Mouse (Mus musculus): ENCODE data around the gene Slc25a25. TPM values are rescaled to one million over a fixed set of nuclear protein-coding genes. Genes with fewer than 3 reads are reported as not detected.

Gene Slc25a25
- polyA plus RNA-seq, 1 experiment from 2014 or later, result 9.6 TPM

GRCm38 (mm10) chr2:32427720-32428119, 23.5 kb downstream of the Slc25a25 start:
- no peak overlapping the region for H3K9ac ChIP-seq
- H3K27me3 ChIP-seq, result no peaks in the 10 kb centered on the region
- H3K4me1 ChIP-seq (replicated peaks), result peaks cover 66% of the 10 kb centered on the region
- WGBS (ENCODE audit: insufficient replicate concordance), result 66% methylated on average over 5 of the region's 5 CpGs
- no peak for ATAC-seq (ENCODE audit: insufficient read depth)
- no peak overlapping the region for H3K27ac ChIP-seq (replicated peaks)
- H3K36me3 ChIP-seq (replicated peaks), result no peaks in the 10 kb centered on the region
- H3K9me3 ChIP-seq (replicated peaks), result no peaks in the 10 kb centered on the region
- H3K4me2 ChIP-seq, result no peak overlapping the region
- H3K4me3 ChIP-seq (replicated peaks), result no peak overlapping the region

GRCm38 (mm10) chr2:32426141-32426540, 25.1 kb downstream of the Slc25a25 start:
- Histone ChIP-seq H3K27me3 (no peaks in the 10 kb centered on the region), H3K36me3 (replicated peaks) (peaks cover 7% of the 10 kb centered on the region), H3K27ac (replicated peaks) (no peak overlapping the region), H3K9me3 (replicated peaks) (no peaks in the 10 kb centered on the region), H3K9ac (no peak overlapping the region), H3K4me1 (replicated peaks) (peaks cover 76% of the 10 kb centered on the region), H3K4me2 (no peak overlapping the region), H3K4me3 (replicated peaks) (no peak overlapping the region)
- WGBS (ENCODE audit: insufficient replicate concordance), result 91% methylated on average over 1 of the region's 1 CpGs
- no peak for ATAC-seq (ENCODE audit: insufficient read depth)

- 77% methylated on average over 5 of the region's 5 CpGs for WGBS (ENCODE audit: insufficient replicate concordance)
- no peak for ATAC-seq (ENCODE audit: insufficient read depth)
- Histone ChIP-seq H3K9me3 (replicated peaks) (no peaks in the 10 kb centered on the region), H3K4me2 (no peak overlapping the region), H3K9ac (no peak overlapping the region), H3K27ac (replicated peaks) (no peak overlapping the region), H3K4me1 (replicated peaks) (peaks cover 75% of the 10 kb centered on the region), H3K27me3 (no peaks in the 10 kb centered on the region), H3K4me3 (replicated peaks) (no peak overlapping the region), H3K36me3 (replicated peaks) (peaks cover 13% of the 10 kb centered on the region)
Measured at GRCm38 (mm10) chr2:32425568-32425967, 25.7 kb downstream of the Slc25a25 start.

DNA sequence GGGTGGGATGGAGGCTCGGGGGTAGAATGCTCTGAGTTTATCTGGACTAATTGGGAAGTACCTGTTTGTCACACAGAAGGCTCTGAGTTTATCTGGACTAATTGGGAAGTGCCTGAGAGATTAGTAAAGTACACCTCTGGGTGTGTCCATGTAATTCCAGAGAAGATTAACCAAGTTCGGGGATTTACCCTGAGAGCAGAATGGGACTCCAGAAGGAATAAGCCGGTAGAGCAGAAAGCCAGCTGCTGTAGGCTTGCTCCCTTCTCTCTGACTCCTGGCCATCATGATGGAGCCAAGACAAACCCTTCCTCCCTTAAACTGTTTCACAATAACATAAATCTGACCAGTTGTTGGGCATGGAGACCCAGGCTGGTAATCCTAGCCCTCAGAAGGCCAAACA, 26.4 kb downstream of the Slc25a25 start:
- H3K4me1 ChIP-seq (replicated peaks), result peaks cover 80% of the 10 kb centered on the region
- H3K27me3 ChIP-seq, result no peaks in the 10 kb centered on the region
- H3K9me3 ChIP-seq (replicated peaks), result no peaks in the 10 kb centered on the region
- no peak overlapping the region for H3K4me3 ChIP-seq (replicated peaks)
- ATAC-seq (ENCODE audit: insufficient read depth), result no peak
- peak overlapping the region; percentile 63; the same call in 1 of the 2 replicates for H3K4me2 ChIP-seq
- peak overlapping the region; percentile 55 for H3K27ac ChIP-seq (replicated peaks)
- WGBS (ENCODE audit: insufficient replicate concordance), result 49% methylated on average over 3 of the region's 3 CpGs
- no peak overlapping the region for H3K9ac ChIP-seq
- peaks cover 20% of the 10 kb centered on the region for H3K36me3 ChIP-seq (replicated peaks)

- Histone ChIP-seq H3K4me1 (replicated peaks) (peaks cover 74% of the 10 kb centered on the region), H3K27ac (replicated peaks) (peak overlapping the region; percentile 73), H3K27me3 (no peaks in the 10 kb centered on the region), H3K9me3 (replicated peaks) (no peaks in the 10 kb centered on the region), H3K9ac (peak overlapping the region; percentile 33), H3K4me3 (replicated peaks) (peak overlapping the region; percentile 48), H3K4me2 (peak overlapping the region; percentile 63), H3K36me3 (replicated peaks) (peaks cover 31% of the 10 kb centered on the region)
- ATAC-seq (ENCODE audit: insufficient read depth), result peak; percentile 84
- 14% methylated on average over 14 of the region's 14 CpGs for WGBS (ENCODE audit: insufficient replicate concordance)
Measured at GRCm38 (mm10) chr2:32423481-32424331, 27.5 kb downstream of the Slc25a25 start.

GRCm38 (mm10) chr2:32421851-32422251, 29.4 kb downstream of the Slc25a25 start:
- peaks cover 66% of the 10 kb centered on the region for H3K4me1 ChIP-seq (replicated peaks)

GRCm38 (mm10) chr2:32420647-32421046, 30.6 kb downstream of the Slc25a25 start:
- ATAC-seq (ENCODE audit: insufficient read depth), result no peak
- no peak overlapping the region; the same call in 1 of the 2 replicates for H3K9ac ChIP-seq
- H3K27me3 ChIP-seq, result no peaks in the 10 kb centered on the region
- no peaks in the 10 kb centered on the region for H3K9me3 ChIP-seq (replicated peaks)
- no peak overlapping the region for H3K27ac ChIP-seq (replicated peaks)
- 70% methylated on average over 6 of the region's 6 CpGs for WGBS (ENCODE audit: insufficient replicate concordance)
- H3K36me3 ChIP-seq (replicated peaks), result peaks cover 60% of the 10 kb centered on the region
- no peak overlapping the region for H3K4me2 ChIP-seq
- H3K4me1 ChIP-seq (replicated peaks), result peaks cover 62% of the 10 kb centered on the region
- H3K4me3 ChIP-seq (replicated peaks), result no peak overlapping the region

More at GRCm38 (mm10) chr2:32421851-32422251, 29.4 kb downstream of the Slc25a25 start:
- no peak overlapping the region for H3K27ac ChIP-seq (replicated peaks)
- no peaks in the 10 kb centered on the region for H3K27me3 ChIP-seq
- no peak overlapping the region for H3K4me3 ChIP-seq (replicated peaks)
- peaks cover 48% of the 10 kb centered on the region for H3K36me3 ChIP-seq (replicated peaks)
- H3K9ac ChIP-seq, result no peak overlapping the region
- no peak for ATAC-seq (ENCODE audit: insufficient read depth)
- H3K4me2 ChIP-seq, result 0 out of 2 replicates have a peak overlapping the region, but pooled peaks have one; percentile 63
- 77% methylated on average over 6 of the region's 6 CpGs for WGBS (ENCODE audit: insufficient replicate concordance)
- H3K9me3 ChIP-seq (replicated peaks), result no peaks in the 10 kb centered on the region

GRCm38 (mm10) chr2:32420066-32420608, 31.1 kb downstream of the Slc25a25 start:
- Histone ChIP-seq H3K9ac (no peak overlapping the region; the same call in 1 of the 2 replicates), H3K27ac (replicated peaks) (peak overlapping the region; percentile 29), H3K4me2 (no peak overlapping the region), H3K27me3 (no peaks in the 10 kb centered on the region), H3K9me3 (replicated peaks) (no peaks in the 10 kb centered on the region), H3K36me3 (replicated peaks) (peaks cover 65% of the 10 kb centered on the region), H3K4me3 (replicated peaks) (no peak overlapping the region), H3K4me1 (replicated peaks) (peaks cover 57% of the 10 kb centered on the region)
- no peak for ATAC-seq (ENCODE audit: insufficient read depth)
- WGBS (ENCODE audit: insufficient replicate concordance), result 77% methylated on average over 12 of the region's 12 CpGs

GRCm38 (mm10) chr2:32419359-32419758, 31.9 kb downstream of the Slc25a25 start:
- H3K4me2 ChIP-seq, result no peak overlapping the region
- 80% methylated on average over 3 of the region's 3 CpGs for WGBS (ENCODE audit: insufficient replicate concordance)
- H3K4me1 ChIP-seq (replicated peaks), result peaks cover 49% of the 10 kb centered on the region
- peaks cover 72% of the 10 kb centered on the region for H3K36me3 ChIP-seq (replicated peaks)
- H3K27ac ChIP-seq (replicated peaks), result peak overlapping the region; percentile 71
- no peak overlapping the region for H3K4me3 ChIP-seq (replicated peaks)
- peak; percentile 42 for ATAC-seq (ENCODE audit: insufficient read depth)
- no peak overlapping the region for H3K9ac ChIP-seq
- no peaks in the 10 kb centered on the region for H3K9me3 ChIP-seq (replicated peaks)
- H3K27me3 ChIP-seq, result no peaks in the 10 kb centered on the region

DNA sequence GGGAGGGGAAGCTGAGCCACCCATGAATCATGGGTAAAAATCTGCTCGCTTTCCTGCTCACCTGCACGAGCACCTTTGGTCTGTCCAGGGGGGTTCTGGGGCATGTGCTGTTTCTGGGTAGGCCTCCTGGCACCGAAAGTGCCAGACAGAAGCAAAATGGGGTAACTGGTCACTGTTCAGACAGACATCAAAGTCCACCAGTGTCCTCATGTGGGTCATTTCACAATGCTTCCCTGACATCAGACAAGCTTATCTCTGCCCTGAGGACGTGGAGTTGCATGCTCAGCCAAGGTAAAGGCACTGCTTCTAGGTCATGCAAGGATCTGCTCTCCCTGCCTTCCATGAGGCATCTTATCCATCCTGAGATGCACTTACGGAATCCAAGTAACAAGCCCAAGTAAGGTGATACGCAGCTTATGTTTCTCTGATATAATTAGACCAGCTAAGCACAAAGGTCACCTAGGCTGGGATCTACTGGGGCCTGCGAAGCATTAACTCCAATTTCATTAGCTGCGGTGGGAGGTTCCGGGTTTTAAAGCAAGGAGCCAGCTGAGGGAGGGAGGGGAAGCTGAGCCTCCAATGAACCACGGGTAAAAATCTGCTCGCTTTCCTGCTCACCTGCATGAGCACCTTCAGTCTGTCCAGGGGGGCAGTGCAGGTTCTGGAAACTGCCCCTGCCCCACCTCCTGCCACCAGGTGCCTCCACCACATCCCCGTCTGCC, 32.7 kb downstream of the Slc25a25 start:
- peak; percentile 43; the same call in 1 of the 2 replicates for ATAC-seq (ENCODE audit: insufficient read depth)
- H3K9me3 ChIP-seq (replicated peaks), result no peaks in the 10 kb centered on the region
- peaks cover 79% of the 10 kb centered on the region for H3K36me3 ChIP-seq (replicated peaks)
- peak overlapping the region; percentile 71 for H3K27ac ChIP-seq (replicated peaks)
- no peak overlapping the region for H3K4me2 ChIP-seq
- no peak overlapping the region for H3K4me3 ChIP-seq (replicated peaks)
- H3K4me1 ChIP-seq (replicated peaks), result peaks cover 42% of the 10 kb centered on the region
- no peaks in the 10 kb centered on the region for H3K27me3 ChIP-seq
- 75% methylated on average over 12 of the region's 12 CpGs for WGBS (ENCODE audit: insufficient replicate concordance)
- no peak overlapping the region for H3K9ac ChIP-seq

- Histone ChIP-seq H3K27me3 (no peaks in the 10 kb centered on the region), H3K9me3 (replicated peaks) (no peaks in the 10 kb centered on the region), H3K4me1 (replicated peaks) (peaks cover 38% of the 10 kb centered on the region), H3K27ac (replicated peaks) (no peak overlapping the region), H3K36me3 (replicated peaks) (peaks cover 79% of the 10 kb centered on the region), H3K4me3 (replicated peaks) (no peak overlapping the region), H3K4me2 (no peak overlapping the region), H3K9ac (no peak overlapping the region)
- WGBS (ENCODE audit: insufficient replicate concordance), result 82% methylated on average over 8 of the region's 8 CpGs
- ATAC-seq (ENCODE audit: insufficient read depth), result no peak
Measured at GRCm38 (mm10) chr2:32417486-32417885, 33.8 kb downstream of the Slc25a25 start.
